Mouse (Mus musculus) lung, embryonic 15.5 days (tissue): ENCODE data around the gene Nsl1. TPM values are rescaled to one million over a fixed set of nuclear protein-coding genes. Genes with fewer than 3 reads are reported as not detected.

Experiments used
- ATAC-seq: fragments of 200-750 bp; cut with Nextera tagmentation; 2 replicates; pipeline ENCODE4 v1.8.0; 2017; ENCODE audit warnings: moderate number of reproducible peaks, borderline replicate concordance; ENCODE audit not compliant: low FRiP score, low TSS enrichment; ENCODE audit errors: extremely low read depth
- H3K27ac ChIP-seq: fragments of 300-500 bp; sonication (generic); 2 replicates; pipeline ENCODE4 v1.5.1; 2015; ENCODE audit warnings: moderate library complexity, mild to moderate bottlenecking, inconsistent platforms
- H3K27me3 ChIP-seq: fragments of 300-500 bp; sonication (generic); 2 replicates; pipeline ENCODE4 v1.6.1; 2015; ENCODE audit warnings: inconsistent platforms
- H3K36me3 ChIP-seq: fragments of 300-500 bp; sonication (generic); 2 replicates; pipeline ENCODE4 v1.6.1; 2015; ENCODE audit warnings: inconsistent platforms
- H3K4me1 ChIP-seq: fragments of 300-500 bp; sonication (generic); 2 replicates; pipeline ENCODE4 v1.6.1; 2015; ENCODE audit warnings: inconsistent platforms
- H3K4me2 ChIP-seq: fragments of 300-500 bp; sonication (generic); 2 replicates; pipeline ENCODE4 v1.6.1; 2015; ENCODE audit warnings: inconsistent platforms, mild to moderate bottlenecking, moderate library complexity
- H3K4me3 ChIP-seq: fragments of 300-500 bp; sonication (generic); 2 replicates; pipeline ENCODE4 v1.5.1; 2015; ENCODE audit warnings: mild to moderate bottlenecking, inconsistent platforms
- H3K9ac ChIP-seq: fragments of 300-500 bp; sonication (generic); 2 replicates; pipeline ENCODE4 v1.6.1; 2015; ENCODE audit warnings: inconsistent platforms
- H3K9me3 ChIP-seq: fragments of 300-500 bp; sonication (generic); 2 replicates; pipeline ENCODE4 v1.6.1; 2016; ENCODE audit warnings: inconsistent platforms
- WGBS: fragments of 180-500 bp; shearing (Covaris S2); methylation state at CpG from one replicate; pipeline ENCODE4 v1.1.7; 2015; 5-methylcytosine and 5-hydroxymethylcytosine counted together
- polyA plus RNA-seq: library from polyadenylated mRNA; unstranded; fragments of >200 nt; fragmentation: Nextera tagmentation; extraction: Ambion mirVana; gene quantifications from 2 replicates; pipeline ENCODE4 v1.2.1, GENCODE M21; 2015

Gene Nsl1
- polyA plus RNA-seq, 1 experiment from 2014 or later: 28.5 TPM

- ATAC-seq: no peak
- peaks cover 58% of the 10 kb centered on the region for H3K36me3 ChIP-seq
- no peak overlapping the region for H3K4me2 ChIP-seq
- no peaks in the 10 kb centered on the region for H3K9me3 ChIP-seq
- 0 out of 2 replicates have a peak, but pooled peaks cover 4% of the 10 kb centered on the region for H3K4me1 ChIP-seq
- H3K27ac ChIP-seq: no peak overlapping the region
- no peak overlapping the region for H3K4me3 ChIP-seq
- no peaks in the 10 kb centered on the region for H3K27me3 ChIP-seq
- no peak overlapping the region for H3K9ac ChIP-seq
- WGBS: 79% methylated on average over 8 of the region's 8 CpGs
These were observed 20.4 kb downstream of the Nsl1 start for GRCm38 (mm10) chr1:191083230-191083629.

- no peak overlapping the region for H3K4me2 ChIP-seq
- H3K27me3 ChIP-seq: no peaks in the 10 kb centered on the region
- 0 out of 2 replicates have a peak, but pooled peaks cover 4% of the 10 kb centered on the region for H3K4me1 ChIP-seq
- H3K4me3 ChIP-seq: no peak overlapping the region
- no peak for ATAC-seq
- WGBS: 60% methylated on average over 5 of the region's 5 CpGs
- no peak overlapping the region for H3K9ac ChIP-seq
- no peak overlapping the region for H3K27ac ChIP-seq
- H3K36me3 ChIP-seq: peaks cover 44% of the 10 kb centered on the region
- H3K9me3 ChIP-seq: no peaks in the 10 kb centered on the region
These were observed 22.2 kb downstream of the Nsl1 start for GRCm38 (mm10) chr1:191084951-191085559.

GRCm38 (mm10) chr1:191085597-191085996 is 22.8 kb downstream of the Nsl1 start:
- H3K27ac ChIP-seq: no peak overlapping the region
- no peak overlapping the region for H3K4me2 ChIP-seq
- 74% methylated on average over 12 of the region's 12 CpGs for WGBS
- H3K9me3 ChIP-seq: no peaks in the 10 kb centered on the region
- H3K4me1 ChIP-seq: 0 out of 2 replicates have a peak, but pooled peaks cover 4% of the 10 kb centered on the region
- ATAC-seq: no peak
- peaks cover 38% of the 10 kb centered on the region for H3K36me3 ChIP-seq
- no peak overlapping the region for H3K4me3 ChIP-seq
- H3K9ac ChIP-seq: no peak overlapping the region
- H3K27me3 ChIP-seq: no peaks in the 10 kb centered on the region

- 67% methylated on average over 7 of the region's 7 CpGs for WGBS
- H3K27ac ChIP-seq: peak overlapping the region; percentile 67
- ATAC-seq: no peak
These were observed 23.6 kb downstream of the Nsl1 start for GRCm38 (mm10) chr1:191086304-191086878.

GRCm38 (mm10) chr1:191086960-191087359 is 24.1 kb downstream of the Nsl1 start:
- 57% methylated on average over 8 of the region's 8 CpGs for WGBS
- Histone ChIP-seq H3K9me3 (no peaks in the 10 kb centered on the region), H3K36me3 (peaks cover 27% of the 10 kb centered on the region), H3K4me2 (no peak overlapping the region), H3K27ac (peak overlapping the region; percentile 67), H3K4me3 (no peak overlapping the region), H3K27me3 (no peaks in the 10 kb centered on the region), H3K9ac (no peak overlapping the region), H3K4me1 (0 out of 2 replicates have a peak, but pooled peaks cover 4% of the 10 kb centered on the region)
- ATAC-seq: no peak

More at GRCm38 (mm10) chr1:191086304-191086878, 23.6 kb downstream of the Nsl1 start:
- H3K4me1 ChIP-seq: 0 out of 2 replicates have a peak, but pooled peaks cover 4% of the 10 kb centered on the region
- H3K27me3 ChIP-seq: no peaks in the 10 kb centered on the region
- H3K36me3 ChIP-seq: peaks cover 33% of the 10 kb centered on the region
- no peak overlapping the region for H3K4me3 ChIP-seq
- H3K4me2 ChIP-seq: no peak overlapping the region
- H3K9ac ChIP-seq: no peak overlapping the region
- H3K9me3 ChIP-seq: no peaks in the 10 kb centered on the region

GRCm38 (mm10) chr1:191087955-191088354 is 25.1 kb downstream of the Nsl1 start:
- no peak overlapping the region for H3K4me2 ChIP-seq
- no peak overlapping the region for H3K4me3 ChIP-seq
- peaks cover 11% of the 10 kb centered on the region for H3K4me1 ChIP-seq
- ATAC-seq: no peak
- H3K27me3 ChIP-seq: no peaks in the 10 kb centered on the region
- H3K36me3 ChIP-seq: peaks cover 19% of the 10 kb centered on the region
- H3K9me3 ChIP-seq: no peaks in the 10 kb centered on the region
- H3K9ac ChIP-seq: no peak overlapping the region
- 70% methylated on average over 5 of the region's 5 CpGs for WGBS
- no peak overlapping the region for H3K27ac ChIP-seq

- H3K4me2 ChIP-seq: no peak overlapping the region
- no peak overlapping the region for H3K4me3 ChIP-seq
- H3K36me3 ChIP-seq: 0 out of 2 replicates have a peak, but pooled peaks cover 7% of the 10 kb centered on the region
- 47% methylated on average over 6 of the region's 6 CpGs for WGBS
- H3K4me1 ChIP-seq: peaks cover 15% of the 10 kb centered on the region
- no peaks in the 10 kb centered on the region for H3K9me3 ChIP-seq
- no peak overlapping the region for H3K9ac ChIP-seq
- H3K27ac ChIP-seq: no peak overlapping the region
- ATAC-seq: no peak
- H3K27me3 ChIP-seq: no peaks in the 10 kb centered on the region
These were observed 26.5 kb downstream of the Nsl1 start for GRCm38 (mm10) chr1:191089355-191089754.

- WGBS: 67% methylated on average over 8 of the region's 8 CpGs
- no peaks in the 10 kb centered on the region for H3K9me3 ChIP-seq
- H3K9ac ChIP-seq: no peak overlapping the region
- H3K27ac ChIP-seq: no peak overlapping the region; the same call in 1 of the 2 replicates
- no peaks in the 10 kb centered on the region for H3K36me3 ChIP-seq
- no peaks in the 10 kb centered on the region for H3K27me3 ChIP-seq
- no peak for ATAC-seq
- no peak overlapping the region for H3K4me3 ChIP-seq
- H3K4me1 ChIP-seq: peaks cover 14% of the 10 kb centered on the region
- no peak overlapping the region for H3K4me2 ChIP-seq
These were observed 29.2 kb downstream of the Nsl1 start for GRCm38 (mm10) chr1:191092050-191092449.

GRCm38 (mm10) chr1:191093578-191093977 is 30.8 kb downstream of the Nsl1 start:
- ATAC-seq: no peak
- no peak overlapping the region for H3K4me3 ChIP-seq
- WGBS: 45% methylated on average over 5 of the region's 5 CpGs
- no peak overlapping the region for H3K9ac ChIP-seq
- 0 out of 2 replicates have a peak, but pooled peaks cover 3% of the 10 kb centered on the region for H3K27me3 ChIP-seq
- H3K4me1 ChIP-seq: peaks cover 27% of the 10 kb centered on the region
- H3K9me3 ChIP-seq: no peaks in the 10 kb centered on the region
- no peak overlapping the region for H3K4me2 ChIP-seq
- H3K27ac ChIP-seq: no peak overlapping the region
- H3K36me3 ChIP-seq: no peaks in the 10 kb centered on the region

- no peaks in the 10 kb centered on the region for H3K36me3 ChIP-seq
- no peak overlapping the region for H3K4me3 ChIP-seq
- H3K4me1 ChIP-seq: peaks cover 34% of the 10 kb centered on the region
- ATAC-seq: no peak
- H3K9me3 ChIP-seq: no peaks in the 10 kb centered on the region
- H3K4me2 ChIP-seq: no peak overlapping the region
- peaks cover 14% of the 10 kb centered on the region; the same call in 1 of the 2 replicates for H3K27me3 ChIP-seq
- no peak overlapping the region for H3K9ac ChIP-seq
- WGBS: 66% methylated on average over 9 of the region's 9 CpGs
- H3K27ac ChIP-seq: no peak overlapping the region
These were observed 32.2 kb downstream of the Nsl1 start for GRCm38 (mm10) chr1:191095019-191095418.

- WGBS: 35% methylated on average over 14 of the region's 14 CpGs
These were observed 34.3 kb downstream of the Nsl1 start for GRCm38 (mm10) chr1:191096871-191097681.

More at GRCm38 (mm10) chr1:191096871-191097681, 34.3 kb downstream of the Nsl1 start:
- H3K27me3 ChIP-seq: peaks cover 14% of the 10 kb centered on the region; the same call in 1 of the 2 replicates
- H3K4me1 ChIP-seq: peaks cover 34% of the 10 kb centered on the region
- no peaks in the 10 kb centered on the region for H3K36me3 ChIP-seq
- peak overlapping the region; percentile 70 for H3K4me3 ChIP-seq
- peak overlapping the region; percentile 100 for H3K4me2 ChIP-seq
- H3K27ac ChIP-seq: no peak overlapping the region
- no peak for ATAC-seq
- H3K9me3 ChIP-seq: no peaks in the 10 kb centered on the region
- H3K9ac ChIP-seq: no peak overlapping the region; the same call in 1 of the 2 replicates
